Mouse (Mus musculus): ENCODE results near the gene Stum.
"Not testable (repeated sequence)": the region's sequence is repeated elsewhere in the genome, so short reads cannot be mapped to it uniquely, and the experiment has no call there.

Stum gene

DNA sequence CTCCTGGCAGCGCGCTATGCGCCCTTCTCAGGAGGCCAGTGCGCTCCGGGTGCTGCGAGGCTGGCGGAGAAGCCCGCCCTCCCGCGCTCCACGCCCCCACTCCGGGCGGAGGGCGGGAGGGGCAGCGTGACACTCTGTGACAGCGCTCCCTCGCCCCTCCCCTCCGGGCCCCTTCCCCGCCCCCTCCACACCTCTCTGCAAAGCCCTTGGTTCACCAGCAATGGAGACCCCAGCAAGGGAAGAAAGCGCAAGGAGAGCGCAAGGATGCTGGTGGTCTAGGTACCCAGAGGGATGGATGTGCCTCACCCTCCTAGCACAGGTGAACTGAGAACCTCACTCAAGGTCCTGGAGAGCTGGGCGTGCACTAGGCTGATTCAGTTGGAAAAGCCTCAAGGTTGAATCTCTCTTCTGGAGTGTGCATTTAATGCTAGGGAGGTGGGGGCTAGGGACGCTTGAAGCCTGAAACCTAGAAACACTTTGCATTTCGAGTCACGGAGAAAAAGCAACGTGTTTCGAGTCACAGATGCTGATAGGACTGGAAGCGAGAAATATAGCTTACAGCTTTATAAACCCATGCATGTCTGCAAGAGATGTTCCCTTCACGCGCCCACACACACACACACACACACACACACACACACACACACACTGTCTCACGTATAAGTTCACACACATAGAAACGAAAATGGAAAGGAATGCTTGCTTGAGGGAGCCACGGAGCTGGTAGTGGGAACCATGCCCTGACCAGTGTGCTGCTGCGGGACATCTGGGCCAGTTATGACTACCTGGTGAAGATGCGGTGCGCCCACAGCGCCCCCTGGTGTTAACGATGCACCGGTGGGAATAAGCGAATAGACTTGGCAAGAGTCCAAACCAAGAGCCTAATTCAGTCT, at the start of gene Stum:
Gene Stum (minus strand): TSS at position 106 of the 893 bp plus-strand sequence.
- no peak for DNase-seq (ENCODE audit: low spot score)

GRCm38 (mm10) chr1:180532671-180533070, 49.4 kb upstream of the Stum start:
- no peak for DNase-seq (ENCODE audit: low spot score)

GRCm38 (mm10) chr1:180530457-180531263, 47.4 kb upstream of the Stum start:
- DNase-seq (ENCODE audit: low spot score) = no peak

GRCm38 (mm10) chr1:180529847-180530246, 46.5 kb upstream of the Stum start:
- no peak for DNase-seq (ENCODE audit: low spot score)

GRCm38 (mm10) chr1:180525301-180525700, 42.0 kb upstream of the Stum start:
- DNase-seq (ENCODE audit: low spot score) = no peak

DNA sequence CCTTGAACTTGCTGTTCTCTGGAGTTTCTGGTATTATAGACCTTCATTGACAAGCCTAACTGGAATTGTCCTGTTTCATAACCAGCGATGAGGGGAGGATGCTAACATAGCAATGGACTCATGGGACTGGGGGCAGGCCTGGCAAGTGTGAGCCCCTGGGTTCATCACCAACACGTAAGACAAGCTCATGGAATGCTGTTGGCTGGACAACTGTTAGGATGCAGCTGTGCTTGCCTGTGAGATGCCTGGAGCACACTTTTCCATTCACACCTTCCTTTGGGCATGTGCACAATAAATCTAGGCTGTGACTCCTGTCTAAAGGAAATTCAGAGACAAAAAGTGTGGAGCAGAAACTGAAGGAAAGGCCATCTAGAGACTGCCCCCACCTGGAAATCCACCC, 40.0 kb upstream of the Stum start:
- no peak for DNase-seq (ENCODE audit: low spot score)

DNA sequence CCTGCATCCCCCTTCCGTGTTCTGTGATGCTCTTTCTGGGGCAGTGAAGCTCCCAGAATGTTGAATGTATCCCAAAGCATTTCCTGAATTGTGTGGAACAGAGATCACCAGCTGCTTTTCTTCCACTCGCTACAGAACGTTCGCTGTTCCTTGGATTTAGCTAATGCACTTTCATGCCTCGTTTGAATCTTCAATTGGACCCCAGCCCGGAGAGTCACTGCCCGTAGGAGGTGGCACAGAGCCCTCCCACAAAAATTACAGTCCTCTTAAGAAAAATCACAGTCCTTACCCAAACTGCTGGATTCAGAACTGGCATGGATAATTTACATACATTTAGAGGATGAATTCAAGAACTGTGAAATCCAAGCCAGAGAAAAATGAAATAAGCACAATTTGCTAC, 36.9 kb upstream of the Stum start:
- DNase-seq (ENCODE audit: low spot score) = no peak

DNA sequence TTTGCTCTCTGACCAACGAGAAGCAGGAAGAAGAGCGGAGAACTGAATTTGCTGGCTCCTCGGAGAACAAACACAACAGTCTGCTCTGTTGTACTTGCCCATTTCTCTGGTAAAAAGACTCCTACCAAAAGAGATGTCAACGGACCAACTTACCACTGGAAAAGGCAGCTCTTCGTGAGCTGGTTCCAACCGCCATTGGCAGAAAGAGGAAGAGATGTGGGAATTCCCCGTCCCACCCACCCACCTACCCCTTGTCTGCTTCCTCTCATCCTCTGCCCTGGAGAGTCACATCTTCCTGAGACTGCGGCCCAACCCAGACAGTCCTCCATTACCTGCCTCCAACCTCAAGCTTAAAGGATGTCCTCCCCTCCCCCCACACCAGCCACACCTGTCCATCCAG, 36.2 kb upstream of the Stum start:
- no peak for DNase-seq (ENCODE audit: low spot score)

DNA sequence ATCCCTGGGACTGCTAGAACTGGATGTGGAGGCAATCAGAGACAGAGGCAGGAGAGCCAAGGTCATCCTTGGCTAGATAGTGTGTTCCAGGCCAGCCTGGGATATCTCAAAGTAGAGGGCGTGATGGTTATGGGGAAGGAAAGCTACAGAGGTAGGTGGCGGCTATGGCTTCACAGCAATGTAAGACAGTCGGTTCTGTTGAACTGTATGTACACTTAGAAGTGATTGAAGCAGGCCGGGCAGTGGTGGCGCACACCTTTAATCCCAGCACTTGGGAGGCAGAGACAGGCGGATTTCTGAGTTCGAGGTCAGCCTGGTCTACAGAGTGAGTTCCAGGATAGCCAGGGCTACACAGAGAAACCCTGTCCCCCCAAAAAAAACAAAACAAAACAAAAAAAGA, 35.6 kb upstream of the Stum start:
- not testable (repeated sequence) for DNase-seq (ENCODE audit: low spot score)

- no peak for DNase-seq (ENCODE audit: low spot score)
These were observed 35.1 kb upstream of the Stum start for GRCm38 (mm10) chr1:180518412-180518811.

GRCm38 (mm10) chr1:180517390-180518054, 34.2 kb upstream of the Stum start:
- no peak for DNase-seq (ENCODE audit: low spot score)

DNA sequence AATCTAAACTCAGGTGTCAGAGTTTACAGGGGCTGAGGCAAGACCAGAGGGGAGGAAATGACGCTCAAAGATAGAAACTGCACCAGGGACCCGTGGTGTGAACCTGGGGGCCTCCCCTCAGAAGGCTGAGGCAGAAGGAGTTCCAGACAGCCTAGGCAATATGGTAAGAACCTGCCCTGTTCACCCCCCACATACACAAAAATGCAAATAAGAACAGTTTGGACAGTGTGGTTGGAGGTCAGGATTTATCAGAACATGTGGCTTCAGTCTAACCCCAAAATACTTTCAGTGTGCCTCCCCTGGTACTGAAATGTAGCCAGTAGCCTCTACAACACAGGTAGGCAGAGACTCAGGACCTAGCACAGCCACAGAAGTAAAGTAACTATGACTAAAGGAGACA, 30.8 kb upstream of the Stum start:
- DNase-seq (ENCODE audit: low spot score) = no peak

GRCm38 (mm10) chr1:180510879-180511278, 27.6 kb upstream of the Stum start:
- no peak for DNase-seq (ENCODE audit: low spot score)

GRCm38 (mm10) chr1:180510442-180510841, 27.1 kb upstream of the Stum start:
- DNase-seq (ENCODE audit: low spot score) = no peak

DNA sequence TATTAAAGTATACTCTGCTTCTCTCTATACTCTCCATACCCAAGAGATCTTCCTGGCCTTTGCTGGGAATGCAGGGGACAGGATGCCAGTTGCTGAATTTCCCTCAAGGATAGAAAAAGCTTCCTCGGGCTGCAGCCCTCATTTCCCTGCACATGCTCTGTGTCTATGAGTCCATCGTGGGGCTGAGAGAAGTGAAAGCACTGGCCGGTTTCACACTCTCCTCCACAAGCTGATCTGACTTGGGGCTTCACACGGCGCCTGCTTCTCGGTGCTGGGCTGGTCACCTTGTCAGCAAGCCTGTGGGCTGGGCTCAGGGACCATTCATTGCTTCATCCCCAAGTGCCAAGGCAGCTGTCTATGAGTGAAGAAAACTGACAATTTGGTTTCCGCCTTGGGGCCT, 25.4 kb upstream of the Stum start:
- DNase-seq (ENCODE audit: low spot score) = no peak

GRCm38 (mm10) chr1:180507291-180507791, 24.0 kb upstream of the Stum start:
- no peak for DNase-seq (ENCODE audit: low spot score)

GRCm38 (mm10) chr1:180506341-180506740, 23.0 kb upstream of the Stum start:
- DNase-seq (ENCODE audit: low spot score) = no peak

GRCm38 (mm10) chr1:180504899-180505298, 21.6 kb upstream of the Stum start:
- DNase-seq (ENCODE audit: low spot score) = no peak

DNA sequence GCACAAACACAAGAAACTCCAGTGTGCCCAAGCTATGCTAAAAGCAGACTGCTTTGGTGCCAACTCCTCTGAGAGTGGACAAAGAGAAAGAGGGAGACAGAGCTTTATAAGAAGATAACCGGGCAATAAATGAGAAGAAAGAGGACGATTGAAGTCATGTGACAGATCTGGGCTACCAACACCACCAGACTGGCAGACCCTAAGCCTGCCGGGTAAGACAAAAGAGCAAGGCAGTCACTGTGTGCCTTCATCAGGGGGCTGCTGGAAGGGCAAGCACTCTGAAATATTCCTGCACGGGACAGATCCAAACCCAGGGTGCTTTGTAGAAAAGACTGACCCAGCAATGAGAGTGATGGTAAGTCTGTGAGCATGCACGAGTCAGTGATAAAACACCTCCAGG, 20.2 kb upstream of the Stum start:
- no peak for DNase-seq (ENCODE audit: low spot score)

DNA sequence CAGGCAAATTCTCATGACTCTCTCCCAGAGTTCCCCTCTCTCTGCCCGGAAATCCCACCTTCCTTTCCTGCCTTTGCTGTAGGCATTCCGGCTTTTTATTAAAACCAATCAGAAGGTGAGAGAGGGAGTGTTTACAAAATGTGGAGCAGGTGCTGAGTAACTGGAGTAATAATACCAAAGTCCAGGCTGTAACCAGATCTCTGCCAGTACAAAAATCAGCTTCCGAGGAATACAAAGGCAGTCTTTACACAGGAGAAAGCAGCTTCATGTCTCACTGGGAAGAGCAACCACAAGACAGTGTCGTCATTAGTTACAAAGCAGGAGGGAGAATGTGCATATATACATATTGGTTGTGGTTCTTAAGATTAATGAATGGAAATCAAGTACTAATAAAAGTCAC, 19.3 kb upstream of the Stum start:
- no peak for DNase-seq (ENCODE audit: low spot score)

- no peak for DNase-seq (ENCODE audit: low spot score)
These were observed 17.3 kb upstream of the Stum start for GRCm38 (mm10) chr1:180500641-180501040.

- DNase-seq (ENCODE audit: low spot score) = no peak
These were observed 16.9 kb upstream of the Stum start for GRCm38 (mm10) chr1:180500218-180500617.

Data from ovary, postnatal 10 days (tissue).